Mouse (Mus musculus): ENCODE data around the gene Prkcz.

GRCm38 (mm10) chr4:155243233-155243632, 117.9 kb downstream of the Prkcz start:
- no peak for TF ChIP-seq CTCF (IDR thresholded peaks at IDR 0.05; ENCODE audit: low read depth)
- TF ChIP-seq EP300 (IDR thresholded peaks at IDR 0.05; ENCODE audit: low read depth): no peak
